Mouse (Mus musculus) cerebellum, adult 2 months (tissue): ENCODE data around the gene Gm9508.

ENCODE experiments used
- CTCF ChIP-seq: fragments of 200-500 bp; IDR thresholded peaks from 2 replicates; pipeline ENCODE4 v1.5.1; 2011; ENCODE audit warnings: low read depth, mild to moderate bottlenecking, control low read depth, low read length, moderate library complexity, borderline replicate concordance; ENCODE audit not compliant: insufficient read depth
- POLR2A ChIP-seq: fragments of 200-500 bp; IDR thresholded peaks from 2 replicates; pipeline ENCODE4 v1.6.1; 2011; ENCODE audit warnings: low read length, control low read depth, borderline replicate concordance; ENCODE audit not compliant: insufficient read depth

DNA sequence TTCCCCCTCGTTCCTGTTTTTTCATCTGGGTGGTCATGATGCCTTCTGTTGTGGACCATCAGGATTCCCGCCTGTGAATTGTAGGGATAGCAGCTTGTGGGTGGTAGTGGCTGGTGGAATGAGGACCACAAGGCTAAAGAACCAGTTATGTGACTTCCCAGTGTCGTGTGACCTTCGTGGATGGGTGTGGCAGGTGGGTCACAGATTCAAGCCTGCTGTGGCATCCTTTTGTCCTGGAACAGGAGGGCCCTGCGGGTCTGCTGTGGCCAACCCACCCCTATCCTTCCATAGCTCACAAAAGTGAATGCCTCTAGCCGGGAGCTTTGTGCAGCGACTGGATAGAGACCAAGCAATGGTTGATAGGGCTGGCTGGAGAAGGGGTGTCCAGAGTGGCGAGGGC is 49.1 kb downstream of the Gm9508 start:
- TF ChIP-seq POLR2A (no peak), CTCF (no peak)
